Mouse (Mus musculus): ENCODE results near the gene Sdr9c7. TPM values are rescaled to one million over a fixed set of nuclear protein-coding genes. Genes with fewer than 3 reads are reported as not detected.

Sdr9c7 gene
- total and polyA plus RNA-seq, 2 experiments from 2014 or later: not detected

- no peaks in the 10 kb centered on the region for H3K27me3 ChIP-seq (ENCODE audit: control insufficient read depth, insufficient read depth, low read length)
- TF ChIP-seq EP300 (IDR thresholded peaks at IDR 0.05; ENCODE audit: low read depth) (no peak), CTCF (IDR thresholded peaks at IDR 0.05; ENCODE audit: low read depth) (no peak)
- no peaks in the 10 kb centered on the region for H3K4me1 ChIP-seq (ENCODE audit: control insufficient read depth, insufficient read depth)
- no peak overlapping the region for H3K27ac ChIP-seq (ENCODE audit: low read depth)
- ATAC-seq (ENCODE audit: insufficient read depth, low read depth) (no peak), DNase-seq (ENCODE audit: low spot score) (no peak)
- H3K4me2 ChIP-seq (ENCODE audit: low read depth, low read length): no peak overlapping the region
- H3K9ac ChIP-seq (replicated peaks; ENCODE audit: low read depth, low read length): no peak overlapping the region
- no peak overlapping the region for H3K4me3 ChIP-seq (ENCODE audit: low read depth, low read length)
- WGBS: 57% methylated on average over 4 of the region's 4 CpGs
- H3K9me3 ChIP-seq (replicated peaks; ENCODE audit: control insufficient read depth, low read length): no peaks in the 10 kb centered on the region
- H3K36me3 ChIP-seq (replicated peaks; ENCODE audit: control insufficient read depth, insufficient read depth, low read length): no peaks in the 10 kb centered on the region
These were observed 53.5 kb downstream of the Sdr9c7 start for GRCm38 (mm10) chr10:127951821-127952220.

- Histone ChIP-seq H3K4me2 (ENCODE audit: low read depth, low read length) (no peak overlapping the region), H3K4me3 (ENCODE audit: low read depth, low read length) (no peak overlapping the region), H3K36me3 (replicated peaks; ENCODE audit: control insufficient read depth, insufficient read depth, low read length) (no peaks in the 10 kb centered on the region), H3K27ac (ENCODE audit: low read depth) (no peak overlapping the region), H3K9me3 (replicated peaks; ENCODE audit: control insufficient read depth, low read length) (no peaks in the 10 kb centered on the region), H3K4me1 (ENCODE audit: control insufficient read depth, insufficient read depth) (no peaks in the 10 kb centered on the region), H3K27me3 (ENCODE audit: control insufficient read depth, insufficient read depth, low read length) (no peaks in the 10 kb centered on the region), H3K9ac (replicated peaks; ENCODE audit: low read depth, low read length) (no peak overlapping the region)
- no peak for ATAC-seq (ENCODE audit: insufficient read depth, low read depth)
- DNase-seq (ENCODE audit: low spot score): no peak
- no peak for TF ChIP-seq CTCF (IDR thresholded peaks at IDR 0.05; ENCODE audit: low read depth)
- no peak for TF ChIP-seq EP300 (IDR thresholded peaks at IDR 0.05; ENCODE audit: low read depth)
- WGBS: 51% methylated on average over 4 of the region's 4 CpGs
These were observed 56.7 kb downstream of the Sdr9c7 start for GRCm38 (mm10) chr10:127955034-127955433.

GRCm38 (mm10) chr10:127956168-127956816 is 58.0 kb downstream of the Sdr9c7 start:
- Histone ChIP-seq H3K4me3 (ENCODE audit: low read depth, low read length) (no peak overlapping the region), H3K27ac (ENCODE audit: low read depth) (no peak overlapping the region), H3K9me3 (replicated peaks; ENCODE audit: control insufficient read depth, low read length) (no peaks in the 10 kb centered on the region), H3K4me1 (ENCODE audit: control insufficient read depth, insufficient read depth) (no peaks in the 10 kb centered on the region), H3K36me3 (replicated peaks; ENCODE audit: control insufficient read depth, insufficient read depth, low read length) (no peaks in the 10 kb centered on the region), H3K4me2 (ENCODE audit: low read depth, low read length) (no peak overlapping the region), H3K9ac (replicated peaks; ENCODE audit: low read depth, low read length) (no peak overlapping the region), H3K27me3 (ENCODE audit: control insufficient read depth, insufficient read depth, low read length) (no peaks in the 10 kb centered on the region)
- ATAC-seq (ENCODE audit: insufficient read depth, low read depth) (no peak), DNase-seq (ENCODE audit: low spot score) (peak; percentile 43)
- TF ChIP-seq EP300 (IDR thresholded peaks at IDR 0.05; ENCODE audit: low read depth): no peak
- peak; percentile 77 for TF ChIP-seq CTCF (IDR thresholded peaks at IDR 0.05; ENCODE audit: low read depth)
- 49% methylated on average over 16 of the region's 16 CpGs for WGBS

GRCm38 (mm10) chr10:127959161-127959679 is 60.9 kb downstream of the Sdr9c7 start:
- Histone ChIP-seq H3K4me2 (ENCODE audit: low read depth, low read length) (no peak overlapping the region), H3K27me3 (ENCODE audit: control insufficient read depth, insufficient read depth, low read length) (no peaks in the 10 kb centered on the region), H3K9me3 (replicated peaks; ENCODE audit: control insufficient read depth, low read length) (no peaks in the 10 kb centered on the region), H3K36me3 (replicated peaks; ENCODE audit: control insufficient read depth, insufficient read depth, low read length) (no peaks in the 10 kb centered on the region), H3K27ac (ENCODE audit: low read depth) (no peak overlapping the region), H3K4me1 (ENCODE audit: control insufficient read depth, insufficient read depth) (no peaks in the 10 kb centered on the region; the same call in 1 of the 2 replicates), H3K9ac (replicated peaks; ENCODE audit: low read depth, low read length) (no peak overlapping the region), H3K4me3 (ENCODE audit: low read depth, low read length) (no peak overlapping the region)
- 90% methylated on average over 7 of the region's 7 CpGs for WGBS
- DNase-seq (ENCODE audit: low spot score) (no peak), ATAC-seq (ENCODE audit: insufficient read depth, low read depth) (no peak)
- TF ChIP-seq EP300 (IDR thresholded peaks at IDR 0.05; ENCODE audit: low read depth): no peak
- TF ChIP-seq CTCF (IDR thresholded peaks at IDR 0.05; ENCODE audit: low read depth): no peak

Other genes with a start within 250 kb of the Sdr9c7 start
- gene Nemp1, start 231.6 kb upstream of the Sdr9c7 start, total RNA-seq (2014; rRNA removed; ENCODE audit: low replicate concordance): 10.0 and 16.0 TPM in 2 replicates
- 4.2 and 4.5 TPM in 2 replicates for gene Nemp1, start 231.6 kb upstream of the Sdr9c7 start, polyA plus RNA-seq (2015; fragmentation: Nextera tagmentation; extraction: Ambion mirVana)
- 15.3 and 17.0 TPM in 2 replicates for gene Nab2, start 229.9 kb upstream of the Sdr9c7 start, total RNA-seq (2014; rRNA removed; ENCODE audit: low replicate concordance)
- gene Nab2, start 229.9 kb upstream of the Sdr9c7 start, polyA plus RNA-seq (2015; fragmentation: Nextera tagmentation; extraction: Ambion mirVana): 4.0 and 5.3 TPM in 2 replicates
- gene Myo1a, start 193.3 kb upstream of the Sdr9c7 start, total RNA-seq (2014; rRNA removed; ENCODE audit: low replicate concordance): not detected in 2 replicates
- 0.04 and 0.05 TPM in 2 replicates for gene Myo1a, start 193.3 kb upstream of the Sdr9c7 start, polyA plus RNA-seq (2015; fragmentation: Nextera tagmentation; extraction: Ambion mirVana)
- gene Tac2, start 174.0 kb upstream of the Sdr9c7 start, total RNA-seq (2014; rRNA removed; ENCODE audit: low replicate concordance): not detected in 2 replicates
- 0.23 and 0.25 TPM in 2 replicates for gene Tac2, start 174.0 kb upstream of the Sdr9c7 start, polyA plus RNA-seq (2015; fragmentation: Nextera tagmentation; extraction: Ambion mirVana)
- gene Zbtb39, start 159.0 kb upstream of the Sdr9c7 start, total RNA-seq (2014; rRNA removed; ENCODE audit: low replicate concordance): 5.2 and 5.8 TPM in 2 replicates
- 0.94 and 1.1 TPM in 2 replicates for gene Zbtb39, start 159.0 kb upstream of the Sdr9c7 start, polyA plus RNA-seq (2015; fragmentation: Nextera tagmentation; extraction: Ambion mirVana)
- gene Gpr182, start 146.8 kb upstream of the Sdr9c7 start, total RNA-seq (2014; rRNA removed; ENCODE audit: low replicate concordance): 13.6 and 20.6 TPM in 2 replicates
- 9.9 and 11.2 TPM in 2 replicates for gene Gpr182, start 146.8 kb upstream of the Sdr9c7 start, polyA plus RNA-seq (2015; fragmentation: Nextera tagmentation; extraction: Ambion mirVana)
- gene Rdh1, start 138.8 kb upstream of the Sdr9c7 start, total RNA-seq (2014; rRNA removed; ENCODE audit: low replicate concordance): not detected in 2 replicates
- gene Rdh1, start 138.8 kb upstream of the Sdr9c7 start, polyA plus RNA-seq (2015; fragmentation: Nextera tagmentation; extraction: Ambion mirVana): not detected in 2 replicates
- not detected in 2 replicates for gene Rdh16f1, start 138.7 kb upstream of the Sdr9c7 start, total RNA-seq (2014; rRNA removed; ENCODE audit: low replicate concordance)
- gene Rdh16f1, start 138.7 kb upstream of the Sdr9c7 start, polyA plus RNA-seq (2015; fragmentation: Nextera tagmentation; extraction: Ambion mirVana): 0.22 TPM in 1 of 2 replicates, not detected in the other
- gene Rdh9, start 122.1 kb upstream of the Sdr9c7 start, total RNA-seq (2014; rRNA removed; ENCODE audit: low replicate concordance): 0.04 and 0.27 TPM in 2 replicates
- 0.34 TPM in 1 of 2 replicates, not detected in the other for gene Rdh9, start 122.1 kb upstream of the Sdr9c7 start, polyA plus RNA-seq (2015; fragmentation: Nextera tagmentation; extraction: Ambion mirVana)
- gene Rdh16, start 97.4 kb upstream of the Sdr9c7 start, total RNA-seq (2014; rRNA removed; ENCODE audit: low replicate concordance): not detected in 2 replicates
- not detected in 2 replicates for gene Rdh16, start 97.4 kb upstream of the Sdr9c7 start, polyA plus RNA-seq (2015; fragmentation: Nextera tagmentation; extraction: Ambion mirVana)
- not detected in 2 replicates for gene Rdh19, start 48.6 kb upstream of the Sdr9c7 start, total RNA-seq (2014; rRNA removed; ENCODE audit: low replicate concordance)
- gene Rdh19, start 48.6 kb upstream of the Sdr9c7 start, polyA plus RNA-seq (2015; fragmentation: Nextera tagmentation; extraction: Ambion mirVana): not detected in 2 replicates
- not detected in 2 replicates for gene Rdh16f2, start 32.0 kb upstream of the Sdr9c7 start, total RNA-seq (2014; rRNA removed; ENCODE audit: low replicate concordance)
- gene Rdh16f2, start 32.0 kb upstream of the Sdr9c7 start, polyA plus RNA-seq (2015; fragmentation: Nextera tagmentation; extraction: Ambion mirVana): not detected in 2 replicates
- 0.46 TPM in 1 of 2 replicates, not detected in the other for gene Rdh7, start 9.7 kb upstream of the Sdr9c7 start, total RNA-seq (2014; rRNA removed; ENCODE audit: low replicate concordance)
- not detected in 2 replicates for gene Rdh7, start 9.7 kb upstream of the Sdr9c7 start, polyA plus RNA-seq (2015; fragmentation: Nextera tagmentation; extraction: Ambion mirVana)
- gene Hsd17b6, start 109.1 kb downstream of the Sdr9c7 start, total RNA-seq (2014; rRNA removed; ENCODE audit: low replicate concordance): not detected in 2 replicates
- not detected in 2 replicates for gene Hsd17b6, start 109.1 kb downstream of the Sdr9c7 start, polyA plus RNA-seq (2015; fragmentation: Nextera tagmentation; extraction: Ambion mirVana)
- gene Prim1, start 116.7 kb downstream of the Sdr9c7 start, total RNA-seq (2014; rRNA removed; ENCODE audit: low replicate concordance): 10.0 and 21.1 TPM in 2 replicates
- gene Prim1, start 116.7 kb downstream of the Sdr9c7 start, polyA plus RNA-seq (2015; fragmentation: Nextera tagmentation; extraction: Ambion mirVana): 16.1 and 19.1 TPM in 2 replicates
- 307 and 346 TPM in 2 replicates for gene Naca, start 137.1 kb downstream of the Sdr9c7 start, total RNA-seq (2014; rRNA removed; ENCODE audit: low replicate concordance)
- gene Naca, start 137.1 kb downstream of the Sdr9c7 start, polyA plus RNA-seq (2015; fragmentation: Nextera tagmentation; extraction: Ambion mirVana): 370 and 382 TPM in 2 replicates
- 48.4 and 59.2 TPM in 2 replicates for gene Ptges3, start 160.4 kb downstream of the Sdr9c7 start, total RNA-seq (2014; rRNA removed; ENCODE audit: low replicate concordance)
- gene Ptges3, start 160.4 kb downstream of the Sdr9c7 start, polyA plus RNA-seq (2015; fragmentation: Nextera tagmentation; extraction: Ambion mirVana): 209 and 211 TPM in 2 replicates
- 19,517 and 23,614 TPM in 2 replicates for gene Atp5b, start 184.8 kb downstream of the Sdr9c7 start, total RNA-seq (2014; rRNA removed; ENCODE audit: low replicate concordance)
- 9,758 and 9,784 TPM in 2 replicates for gene Atp5b, start 184.8 kb downstream of the Sdr9c7 start, polyA plus RNA-seq (2015; fragmentation: Nextera tagmentation; extraction: Ambion mirVana)
- 15.8 and 16.7 TPM in 2 replicates for gene Baz2a, start 193.1 kb downstream of the Sdr9c7 start, total RNA-seq (2014; rRNA removed; ENCODE audit: low replicate concordance)
- gene Baz2a, start 193.1 kb downstream of the Sdr9c7 start, polyA plus RNA-seq (2015; fragmentation: Nextera tagmentation; extraction: Ambion mirVana): 7.2 and 7.7 TPM in 2 replicates